Mouse (Mus musculus) megakaryocyte, adult 5-6 weeks (primary cell): Measurements from ENCODE around the gene Oxct2a. TPM values are rescaled to one million over a fixed set of nuclear protein-coding genes. Genes with fewer than 3 reads are reported as not detected.
"Not testable (repeated sequence)": the region's sequence is repeated elsewhere in the genome, so short reads cannot be mapped to it uniquely, and the experiment has no call there.

Source experiments
- ATAC-seq: 2 replicates; pipeline ENCODE4 v1.8.0; 2016; ENCODE audit warnings: mild to moderate bottlenecking, inconsistent platforms; ENCODE audit not compliant: poor library complexity, severe bottlenecking
- total RNA-seq, 2 experiments: library from RNA; stranded (forward) in 1 of 2; stranded (reverse) in 1 of 2; fragments of 153-499, 151-499 nt in 1 of 2; fragments of 221-1000, 200-1000 nt in 1 of 2; gene quantifications; 2 replicates each; pipeline versions ENCODE4 v1.2.3 to v1.2.4; 2015 to 2017

Oxct2a gene
- total RNA-seq, 2 experiments from 2014 or later = not detected

GRCm38 (mm10) chr4:123314497-123314896 is 8.9 kb downstream of the Oxct2a start:
- ATAC-seq = no peak

GRCm38 (mm10) chr4:123313010-123313409 is 10.4 kb downstream of the Oxct2a start:
- peak; percentile 85 for ATAC-seq

- no peak for ATAC-seq
These were observed 11.6 kb downstream of the Oxct2a start for GRCm38 (mm10) chr4:123311845-123312244.

GRCm38 (mm10) chr4:123308292-123308691 is 15.1 kb downstream of the Oxct2a start:
- ATAC-seq = no peak

- ATAC-seq = no peak
These were observed 16.4 kb downstream of the Oxct2a start for GRCm38 (mm10) chr4:123306999-123307398.

- peak; percentile 85 for ATAC-seq
These were observed 17.6 kb downstream of the Oxct2a start for GRCm38 (mm10) chr4:123305789-123306188.

GRCm38 (mm10) chr4:123298980-123299670 is 24.3 kb downstream of the Oxct2a start:
- no peak for ATAC-seq

GRCm38 (mm10) chr4:123298226-123298625 is 25.2 kb downstream of the Oxct2a start:
- no peak for ATAC-seq

- ATAC-seq = no peak
These were observed 26.1 kb downstream of the Oxct2a start for GRCm38 (mm10) chr4:123297195-123297960.

- no peak for ATAC-seq
These were observed 27.3 kb downstream of the Oxct2a start for GRCm38 (mm10) chr4:123296148-123296534.

- ATAC-seq = no peak
These were observed 27.8 kb downstream of the Oxct2a start for GRCm38 (mm10) chr4:123295516-123296147.

GRCm38 (mm10) chr4:123295026-123295425 is 28.4 kb downstream of the Oxct2a start:
- not testable (repeated sequence) for ATAC-seq

GRCm38 (mm10) chr4:123293661-123294443 is 29.6 kb downstream of the Oxct2a start:
- no peak for ATAC-seq

- ATAC-seq = no peak
These were observed 30.4 kb downstream of the Oxct2a start for GRCm38 (mm10) chr4:123292989-123293388.

- no peak for ATAC-seq
These were observed 31.0 kb downstream of the Oxct2a start for GRCm38 (mm10) chr4:123292390-123292789.

- ATAC-seq = no peak
These were observed 34.4 kb downstream of the Oxct2a start for GRCm38 (mm10) chr4:123289038-123289437.

GRCm38 (mm10) chr4:123286790-123287189 is 36.6 kb downstream of the Oxct2a start:
- ATAC-seq = no peak

- no peak for ATAC-seq
These were observed 38.5 kb downstream of the Oxct2a start for GRCm38 (mm10) chr4:123284731-123285624.

- not testable (repeated sequence) for ATAC-seq
These were observed 39.8 kb downstream of the Oxct2a start for GRCm38 (mm10) chr4:123283675-123284064.
